Mouse (Mus musculus) MEL-GATA-1-ER (cell line): ENCODE data around the gene Lgmn.

Source experiments
- DNase-seq: peaks from one replicate; pipeline ENCODE4 v3.0.0-alpha.2; 2012; ENCODE audit warnings: low read depth; ENCODE audit errors: extremely low read depth

Lgmn gene

DNA sequence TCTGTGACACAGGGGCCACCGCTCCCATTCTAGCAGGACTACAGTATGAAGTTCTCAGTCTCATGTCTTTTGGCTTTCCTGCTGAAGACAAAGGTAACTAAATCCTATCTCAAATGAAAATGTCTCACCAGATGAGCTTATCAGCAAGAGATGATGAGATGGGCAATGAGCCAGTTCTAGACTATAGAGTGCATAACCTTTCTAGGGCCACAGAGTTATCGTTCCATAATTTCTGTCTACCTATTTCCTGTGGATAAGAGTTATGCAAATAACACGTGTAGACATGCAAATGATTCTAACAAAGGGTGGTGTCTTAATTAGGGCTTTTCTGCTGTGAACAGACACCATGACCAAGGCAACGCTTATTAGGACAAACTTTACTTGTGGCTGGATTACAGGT, 5.5 kb downstream of the Lgmn start:
- DNase-seq: no peak

DNA sequence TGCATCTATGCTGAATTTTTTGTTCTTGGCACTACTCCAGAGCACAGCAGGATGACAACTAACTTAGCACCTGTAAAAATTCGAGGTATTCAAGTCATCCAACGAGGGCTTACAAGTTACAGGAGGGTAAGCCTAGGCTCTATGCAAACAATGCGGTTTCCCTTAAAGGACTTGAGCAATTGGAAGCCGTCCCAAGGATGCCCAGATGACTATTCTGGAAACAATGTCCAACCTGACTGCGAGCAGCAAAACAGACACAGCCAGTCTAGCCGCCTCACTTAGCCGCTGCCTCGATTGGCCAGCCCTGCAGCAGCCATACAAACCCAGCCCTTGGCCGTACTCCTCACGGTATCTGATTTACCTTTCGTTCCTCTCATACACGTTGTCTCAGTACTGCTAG, 7.4 kb downstream of the Lgmn start:
- DNase-seq: no peak

DNA sequence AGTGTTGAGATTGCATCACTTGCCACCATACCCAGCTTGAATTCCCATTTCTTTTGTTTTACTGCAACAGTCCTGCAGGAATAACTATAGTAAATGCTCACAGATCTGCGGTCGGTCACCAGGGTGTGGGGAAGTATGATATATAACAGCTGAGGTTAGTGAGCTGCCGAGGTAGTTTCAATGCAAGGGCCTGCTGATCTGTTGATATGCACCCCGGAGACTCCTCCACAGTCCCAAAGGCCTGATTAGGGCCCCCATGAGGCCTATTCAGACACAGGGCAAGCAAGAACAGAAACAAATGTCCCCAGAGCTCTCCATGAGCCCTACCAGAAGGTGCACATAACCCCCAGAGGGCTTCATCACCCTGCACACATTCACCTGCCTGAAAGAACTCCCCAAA, 9.4 kb downstream of the Lgmn start:
- DNase-seq: no peak

DNA sequence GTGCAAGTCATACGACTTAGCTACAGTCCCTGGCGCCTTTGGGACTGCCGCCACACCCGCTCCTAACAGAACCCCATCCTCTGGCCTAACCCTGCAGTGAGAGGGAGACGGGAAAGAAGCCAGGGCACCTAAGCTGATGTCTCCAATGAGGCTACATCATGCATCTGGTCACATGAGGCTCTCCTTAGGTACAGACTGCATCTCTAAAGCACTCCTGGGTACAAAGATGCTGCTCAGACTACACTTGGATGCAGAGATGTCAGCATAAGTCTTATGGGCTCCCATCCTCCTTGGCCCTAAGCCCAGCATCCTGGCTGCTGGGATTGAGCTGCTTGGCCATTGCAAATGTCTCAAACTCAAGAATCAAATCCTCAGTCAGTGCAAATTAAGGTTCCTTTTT, 10.0 kb downstream of the Lgmn start:
- no peak for DNase-seq

DNA sequence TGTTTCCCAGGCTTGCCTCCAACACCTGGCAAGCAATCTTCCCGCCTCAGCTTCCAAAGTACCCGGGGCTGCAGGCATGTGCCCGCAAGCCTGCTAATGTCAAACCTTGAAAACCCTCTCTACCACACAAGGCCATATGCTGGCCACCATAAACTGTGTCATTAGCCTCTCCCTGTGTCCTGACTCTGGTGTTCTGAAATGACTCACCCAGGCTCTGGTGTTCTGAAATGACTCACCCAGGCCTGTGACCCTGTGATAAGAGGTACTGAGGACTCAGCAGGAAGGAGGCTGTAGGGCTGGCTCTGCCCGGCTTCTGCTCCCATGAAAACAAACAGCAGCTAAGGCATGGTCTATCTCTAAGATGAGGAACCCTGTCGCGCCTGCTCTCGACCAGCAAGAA, 13.3 kb downstream of the Lgmn start:
- peak; percentile 81 for DNase-seq

DNA sequence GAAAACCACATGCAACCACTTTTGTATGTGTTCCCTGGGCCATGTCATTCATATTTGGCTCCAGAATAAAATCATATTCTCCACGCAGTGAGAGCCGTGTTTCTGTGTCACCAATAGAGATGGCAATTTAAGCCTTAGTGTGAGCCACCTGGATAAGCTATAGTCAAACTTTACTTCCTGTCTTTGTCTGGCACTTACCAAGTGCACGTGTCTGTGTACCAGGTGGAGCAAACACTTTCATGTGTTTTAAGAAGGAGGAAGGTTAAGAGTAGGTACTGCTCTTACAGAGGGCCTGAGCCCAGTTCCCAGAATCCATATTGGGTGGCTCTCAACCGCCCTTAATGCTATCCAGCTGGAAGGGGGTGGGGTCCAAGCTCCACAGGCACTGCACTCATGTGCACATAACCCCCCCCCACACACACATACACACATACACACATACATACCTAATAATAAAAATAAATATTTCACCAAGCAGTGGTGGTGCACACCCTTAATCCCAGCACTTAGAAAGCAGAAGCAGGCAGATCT, 14.5 kb downstream of the Lgmn start:
- DNase-seq: no peak

DNA sequence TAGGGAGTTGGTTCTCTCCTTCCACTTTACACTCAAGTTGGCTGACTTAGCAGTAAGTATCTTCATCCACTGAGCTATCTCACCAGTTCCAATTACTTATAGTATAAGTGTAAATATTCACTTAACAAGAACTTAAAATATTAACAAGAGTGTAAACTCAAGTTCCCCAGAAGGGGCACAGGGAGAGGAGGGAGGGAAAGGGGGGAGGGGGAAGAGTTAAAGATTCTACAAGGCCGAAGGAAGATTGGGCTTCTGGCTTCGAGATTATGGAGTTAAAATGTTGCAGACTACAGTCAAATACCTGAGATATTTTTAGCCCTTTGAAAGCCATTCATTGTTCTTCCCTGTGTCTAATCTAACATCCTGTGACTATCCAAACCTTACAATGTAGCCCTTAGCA, 15.2 kb downstream of the Lgmn start:
- DNase-seq: no peak

DNA sequence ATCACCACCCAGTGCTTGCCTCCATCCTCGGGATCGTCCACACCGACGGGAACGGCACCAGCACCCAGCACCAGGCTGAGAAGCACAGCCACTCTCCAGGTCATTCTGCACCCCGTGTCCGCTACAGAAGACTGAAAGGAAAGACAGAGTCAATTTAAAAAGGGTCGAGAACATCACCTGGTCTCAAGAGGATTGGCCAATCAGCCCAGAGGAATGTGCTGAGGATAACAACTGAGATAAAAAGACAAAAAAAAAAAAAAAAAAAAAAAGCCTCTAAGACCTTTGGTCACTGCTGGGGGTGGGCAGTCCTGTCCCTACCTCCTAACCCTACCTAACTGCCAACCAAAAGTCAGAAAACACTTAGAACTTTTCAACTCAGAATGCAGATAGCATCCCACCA, 16.0 kb downstream of the Lgmn start:
- no peak for DNase-seq

DNA sequence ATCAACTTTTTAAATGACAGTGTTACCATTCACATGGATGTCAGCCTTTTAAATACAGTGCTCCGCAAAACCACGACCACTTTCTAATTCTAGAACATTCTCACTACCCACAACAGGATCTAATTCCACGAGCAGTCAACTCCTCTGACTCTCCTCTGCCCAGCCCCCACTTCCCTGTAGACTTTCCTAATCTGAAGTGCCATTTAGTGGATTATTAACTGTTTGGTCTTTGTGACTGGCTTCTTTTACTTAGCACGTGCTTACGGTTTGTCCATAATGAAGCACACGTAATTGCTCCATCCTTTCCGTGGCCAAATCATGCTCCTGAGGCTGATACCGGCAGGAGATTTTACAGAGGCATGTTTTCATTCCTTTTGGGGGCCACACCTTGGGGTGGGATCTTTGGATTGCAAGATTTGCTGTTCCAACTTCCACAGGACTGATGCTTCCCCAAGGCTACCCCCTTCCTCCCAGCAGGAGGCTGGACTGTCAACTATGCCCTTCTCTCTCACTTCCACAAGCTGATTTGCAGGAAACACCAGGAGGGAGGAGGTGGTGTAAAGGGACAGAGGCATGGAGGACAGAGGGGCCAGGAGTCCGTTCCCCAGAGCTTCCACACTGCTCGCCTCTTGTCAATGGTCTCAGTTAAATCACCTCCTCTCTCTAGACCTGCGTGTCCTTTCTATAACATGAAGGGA, 16.8 kb downstream of the Lgmn start:
- no peak for DNase-seq

DNA sequence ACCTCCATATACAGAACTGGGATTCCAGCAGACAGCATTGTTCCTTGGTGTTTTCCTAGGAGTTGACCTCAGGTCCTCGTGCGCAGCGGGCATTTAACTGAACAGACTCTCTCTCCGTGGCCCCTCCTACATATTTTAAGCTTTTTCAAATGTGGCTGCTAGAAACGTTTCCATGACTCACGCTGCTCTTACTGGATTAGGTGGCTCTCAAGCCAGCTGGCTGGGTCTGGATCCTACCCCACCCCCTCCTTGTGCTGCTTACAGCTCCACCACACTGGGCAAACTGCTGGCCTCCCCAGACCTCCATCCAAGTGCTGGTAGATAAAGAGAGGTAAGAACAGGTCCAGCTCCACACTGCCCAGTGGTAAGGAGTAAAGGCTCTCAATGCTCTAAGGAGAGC, 17.5 kb downstream of the Lgmn start:
- no peak for DNase-seq

DNA sequence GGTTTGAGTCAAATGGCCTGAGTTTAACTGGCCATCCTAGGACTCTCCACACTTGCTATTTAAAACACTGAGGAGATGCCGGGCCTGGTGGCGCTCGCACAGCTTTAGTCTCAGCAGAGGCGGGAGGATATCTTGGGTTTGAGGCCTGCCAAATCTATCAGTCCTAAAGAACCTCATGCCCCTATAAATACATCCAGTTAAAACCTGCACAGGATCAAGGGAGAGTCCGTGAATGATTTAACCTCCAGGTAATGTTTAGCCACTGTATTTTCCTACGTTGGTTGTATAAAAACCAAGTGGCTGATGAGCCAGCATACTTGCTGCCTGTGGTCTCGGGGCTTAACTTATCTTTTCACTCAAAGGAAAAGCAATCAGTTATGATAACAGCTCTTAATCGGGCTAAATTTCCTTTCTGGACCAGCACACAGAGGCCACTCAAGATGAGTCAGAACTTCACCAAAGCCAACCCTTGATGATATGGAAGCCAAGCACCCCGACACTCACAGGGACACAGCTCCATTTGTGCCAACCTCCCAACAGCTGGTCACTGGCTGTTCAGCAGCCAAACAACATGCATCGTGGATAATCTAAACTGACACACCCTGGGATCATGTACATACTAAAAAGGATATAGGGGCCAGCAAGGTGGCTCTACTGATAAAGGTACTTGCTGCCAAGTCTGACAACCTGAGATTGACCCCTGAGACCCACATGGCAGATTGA, 19.3 kb downstream of the Lgmn start:
- no peak for DNase-seq

DNA sequence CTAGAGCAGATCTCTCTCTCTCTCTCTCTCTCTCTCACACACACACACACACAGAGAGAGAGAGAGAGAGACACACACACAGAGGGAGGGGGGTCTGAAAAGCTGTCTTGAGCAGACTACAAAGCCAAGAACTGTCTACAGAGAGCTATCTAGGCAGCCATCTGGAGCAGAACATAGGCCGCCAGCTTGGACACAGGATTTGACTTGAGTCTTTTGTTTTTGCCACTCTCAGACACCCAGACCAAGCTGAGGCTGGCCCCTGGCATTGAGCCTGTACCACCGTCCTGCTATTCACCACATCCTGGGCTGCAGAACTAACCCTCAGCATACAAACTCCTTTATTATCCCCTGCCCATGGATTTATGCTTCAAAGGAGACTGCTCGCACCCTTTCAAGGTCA, 20.1 kb downstream of the Lgmn start:
- no peak for DNase-seq

DNA sequence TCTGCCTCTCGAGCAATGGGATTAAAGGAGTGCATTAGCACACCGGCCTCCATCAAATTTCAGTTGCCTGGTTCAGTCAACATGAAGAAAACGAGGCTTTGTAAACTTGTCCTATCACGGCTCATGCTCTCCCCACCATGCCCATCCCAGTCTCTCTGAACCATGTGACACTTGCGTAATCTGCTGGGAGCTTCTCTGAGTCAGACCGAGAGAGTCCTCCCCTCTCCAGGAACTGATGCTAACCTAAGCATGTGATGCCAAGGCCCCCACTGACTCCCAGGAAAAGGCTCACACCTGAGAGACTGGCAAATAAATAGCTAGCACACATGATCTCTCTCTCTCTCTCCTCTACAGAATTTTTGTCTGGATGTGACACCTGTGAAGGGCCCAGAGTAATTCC, 21.9 kb downstream of the Lgmn start:
- no peak for DNase-seq

DNA sequence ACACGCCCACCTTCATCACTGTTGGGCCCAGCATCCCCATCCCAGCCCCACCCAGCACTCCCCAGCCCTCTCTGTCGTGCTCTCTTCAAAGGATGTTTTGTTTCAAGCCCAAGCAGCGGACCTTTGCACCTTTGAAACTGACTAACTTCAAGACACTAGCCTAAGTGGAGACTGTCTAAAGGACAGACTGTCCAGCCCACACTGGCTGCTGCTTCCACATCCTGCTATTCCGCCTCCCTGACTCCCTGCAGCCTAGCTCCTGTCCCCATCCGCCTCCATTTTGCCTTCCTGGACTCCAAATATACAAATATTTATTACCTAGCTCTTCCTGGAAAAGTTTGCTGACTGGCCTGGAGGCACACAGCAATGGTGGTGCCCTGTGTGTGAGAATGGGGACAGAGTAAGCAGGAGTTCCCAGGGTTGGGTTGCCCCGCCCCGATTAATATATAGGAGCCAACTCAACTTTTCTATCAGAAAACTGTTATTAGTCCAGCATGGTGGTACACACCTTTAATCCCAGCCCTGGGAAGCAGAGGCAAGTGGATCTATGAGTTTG, 22.6 kb downstream of the Lgmn start:
- DNase-seq: no peak

DNA sequence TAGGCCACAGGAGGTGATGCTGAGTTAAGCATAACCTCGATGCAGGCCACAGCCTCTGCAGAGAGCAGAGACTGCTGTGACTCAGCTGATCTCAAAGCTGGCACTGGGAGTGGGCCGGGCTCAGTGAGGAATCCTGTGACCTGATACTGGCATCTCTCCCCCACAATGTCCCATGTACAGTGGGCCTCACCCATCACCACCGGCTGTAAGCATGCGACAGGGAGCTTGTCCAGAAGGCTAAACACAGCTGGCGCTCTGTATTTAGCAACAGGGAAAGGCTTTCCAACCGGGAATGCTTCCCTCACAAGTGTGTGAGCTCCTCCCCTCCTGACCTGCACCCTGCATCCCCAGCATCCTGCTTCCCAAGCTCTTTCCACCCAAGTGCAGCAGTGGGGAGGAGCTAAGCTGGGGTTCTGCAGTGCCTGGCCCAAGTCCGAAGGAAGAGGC, 23.2 kb downstream of the Lgmn start:
- DNase-seq: no peak

DNA sequence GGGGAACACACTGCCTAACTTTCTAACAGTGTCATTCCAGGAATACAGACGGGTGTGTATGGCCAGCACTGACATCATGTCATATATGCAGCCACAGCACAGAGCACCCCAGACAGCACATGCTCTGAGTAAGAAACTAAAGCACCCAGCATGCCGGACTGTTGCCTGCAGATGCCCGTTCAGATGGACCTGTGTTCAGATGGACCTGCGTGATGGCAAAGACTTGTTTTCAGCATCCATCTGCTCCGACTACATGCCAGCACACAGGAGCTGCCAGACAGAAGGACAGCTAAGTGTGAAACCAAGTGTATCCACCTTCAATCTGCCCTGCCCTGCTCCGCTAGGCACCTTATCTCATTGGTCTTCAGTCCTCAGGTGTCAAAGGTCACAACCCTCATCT, 24.9 kb downstream of the Lgmn start:
- DNase-seq: no peak

DNA sequence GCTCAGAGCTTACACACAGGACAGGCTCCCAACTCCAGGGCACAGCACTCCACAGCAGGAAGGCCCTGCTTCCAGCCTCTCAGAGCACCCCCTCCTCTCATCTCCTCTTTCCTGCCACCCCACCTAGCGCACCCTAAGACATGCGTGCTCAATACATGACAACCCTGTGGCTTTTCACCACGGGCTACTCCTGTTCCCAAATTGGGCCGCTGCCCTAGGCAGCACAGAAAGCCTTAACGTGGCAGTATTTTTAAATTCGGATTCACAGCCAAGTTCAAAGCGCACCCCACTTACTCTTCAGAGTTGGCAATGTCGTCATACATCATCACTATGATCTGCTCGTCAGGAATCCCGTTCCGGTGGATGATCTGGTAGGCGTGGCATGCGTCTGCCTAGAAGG, 26.4 kb downstream of the Lgmn start:
- no peak for DNase-seq

DNA sequence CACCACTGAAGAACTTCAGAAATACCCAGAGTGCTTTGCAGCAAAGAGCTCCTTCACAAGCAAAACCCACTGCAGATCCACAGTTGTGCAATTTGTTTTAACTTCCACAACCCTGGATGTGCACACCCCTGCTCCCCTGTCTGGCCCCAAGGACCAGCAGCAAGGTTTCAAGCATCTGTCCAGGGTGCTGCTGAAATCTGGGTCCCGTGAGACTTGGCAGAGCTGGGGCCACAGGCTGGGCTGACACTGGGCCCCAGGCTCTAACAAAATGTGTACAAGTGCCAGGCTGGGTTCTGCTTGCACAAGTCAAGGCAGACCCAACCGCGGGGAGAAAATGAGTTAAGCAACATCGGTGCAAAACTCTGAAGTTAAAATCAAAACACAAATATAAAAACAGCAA, 41.0 kb downstream of the Lgmn start:
- DNase-seq: no peak

DNA sequence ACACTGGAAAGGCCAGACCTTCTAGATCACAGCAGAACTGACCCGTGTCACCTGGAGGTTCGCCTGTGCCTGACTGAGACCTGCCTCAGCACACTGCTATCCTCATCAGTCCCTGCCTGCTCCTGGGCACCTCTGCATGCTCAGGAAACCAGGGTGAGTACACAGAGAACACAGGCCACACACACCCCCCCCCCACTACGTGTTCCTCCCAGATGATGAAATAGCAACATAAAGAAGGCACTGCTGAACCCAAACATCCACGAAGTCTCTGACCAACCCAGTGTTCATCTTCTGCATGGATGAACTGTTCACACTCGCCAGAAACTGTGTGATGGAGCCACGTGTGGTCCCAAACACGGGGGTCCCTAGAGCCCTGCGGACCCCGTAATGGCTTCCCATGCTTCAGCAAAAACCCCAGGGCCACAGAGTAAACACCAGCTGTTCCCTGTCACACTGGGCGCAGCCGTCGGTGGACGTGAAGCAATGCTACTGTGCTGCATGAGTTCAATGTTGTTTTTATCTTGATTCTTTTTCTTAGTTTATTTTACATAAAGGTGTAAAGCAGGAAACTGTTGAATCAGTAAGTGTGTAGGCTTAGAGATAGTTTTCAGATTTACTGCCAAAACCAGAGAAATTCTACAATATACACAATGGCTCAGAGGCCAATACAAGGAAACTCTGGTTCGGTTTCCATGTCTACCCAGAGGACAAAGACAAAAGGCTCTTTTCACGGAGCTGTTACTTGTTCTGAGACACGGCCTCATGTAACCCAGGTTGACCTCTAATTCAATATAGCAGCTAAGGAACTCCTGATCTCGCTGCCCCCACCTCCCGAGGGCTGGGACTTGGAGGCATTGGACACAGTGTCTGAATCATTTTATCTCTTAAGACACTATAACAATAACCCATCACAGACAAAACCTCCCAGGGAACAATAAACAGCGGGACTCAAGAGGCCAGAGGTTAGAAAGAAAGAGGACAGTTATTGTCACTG, 43.3 kb downstream of the Lgmn start:
- no peak for DNase-seq

DNA sequence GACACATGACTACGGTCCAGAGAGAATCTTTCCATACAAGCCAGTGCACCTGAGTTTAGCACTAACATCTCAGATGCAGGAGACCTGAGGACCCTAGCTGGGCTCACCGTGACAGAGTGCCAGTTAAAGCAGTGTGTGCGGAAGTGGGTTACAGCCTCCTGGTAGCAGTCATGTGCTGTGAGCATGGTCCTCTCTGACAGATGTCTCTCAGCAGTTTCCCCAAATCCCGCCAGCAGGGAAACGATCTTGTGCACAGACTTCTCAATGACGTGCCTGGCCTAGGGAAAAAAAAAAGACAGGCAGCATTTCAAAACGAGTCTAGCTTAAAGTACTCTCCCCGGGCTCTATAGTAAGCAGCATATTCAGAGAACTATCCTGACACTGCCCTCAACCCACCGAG, 44.1 kb downstream of the Lgmn start:
- no peak for DNase-seq

DNA sequence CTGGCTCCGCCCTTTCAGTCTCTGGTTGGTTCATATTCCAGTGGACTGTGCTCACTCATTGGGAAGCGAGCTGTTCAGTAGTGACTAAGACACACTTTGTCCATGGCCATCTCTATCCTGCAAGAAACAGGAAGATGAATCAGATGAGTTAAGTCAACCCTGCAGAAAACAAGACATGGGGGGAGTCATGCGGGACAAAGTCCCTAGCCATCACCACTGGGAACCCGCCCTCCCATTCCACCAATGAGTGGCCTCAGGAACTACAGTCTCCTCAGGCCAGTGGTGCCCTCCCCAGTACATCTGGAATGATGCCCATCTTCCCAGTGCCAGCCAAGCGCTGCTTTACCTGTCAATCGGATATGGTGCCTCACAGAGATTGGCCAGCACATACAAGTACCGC, 45.1 kb downstream of the Lgmn start:
- DNase-seq: no peak

DNA sequence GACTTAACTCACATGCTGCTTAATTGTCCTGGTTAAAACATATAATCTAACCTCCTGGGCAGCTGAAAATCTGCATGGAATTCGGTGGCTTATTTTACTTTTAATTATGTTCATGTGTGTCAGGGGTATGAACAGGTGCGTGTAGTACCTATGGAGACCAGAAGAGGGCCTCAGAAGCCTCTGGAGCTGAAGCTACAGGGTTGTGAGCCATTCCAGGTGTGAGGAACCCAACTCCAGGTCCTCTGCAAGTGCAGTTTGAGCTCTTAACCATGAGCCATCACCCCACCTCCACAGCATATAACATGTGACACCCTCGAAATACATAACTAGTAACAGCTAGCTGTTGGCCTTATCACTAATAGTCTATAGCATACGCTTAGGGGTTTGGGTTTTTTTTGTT, 47.6 kb downstream of the Lgmn start:
- DNase-seq: peak; percentile 18
